Mouse (Mus musculus): ENCODE measurements at regions not wholly inside any gene's neighbourhood (a gene's known extent, or its start where the extent isn't known, plus 50 kb on each side); places are given as distances from the start of the nearest gene placed in this dataset.

GRCm38 (mm10) chr7:70016611-70017010, 349.9 kb downstream of the Nr2f2 start:
- no peak for TF ChIP-seq GATA4 (IDR thresholded peaks at IDR 0.05; ENCODE audit: insufficient replicate concordance, low read length)

- no peak for TF ChIP-seq GATA4 (IDR thresholded peaks at IDR 0.05; ENCODE audit: insufficient replicate concordance, low read length)
Observed at GRCm38 (mm10) chr7:70003200-70003986, 363.1 kb downstream of the Nr2f2 start.

- no peak for TF ChIP-seq GATA4 (IDR thresholded peaks at IDR 0.05; ENCODE audit: insufficient replicate concordance, low read length)
Observed at GRCm38 (mm10) chr7:69998756-69999155, 367.8 kb downstream of the Nr2f2 start.

- no peak for TF ChIP-seq GATA4 (IDR thresholded peaks at IDR 0.05; ENCODE audit: insufficient replicate concordance, low read length)
Observed at GRCm38 (mm10) chr7:69994540-69995303, 371.8 kb downstream of the Nr2f2 start.

- TF ChIP-seq GATA4 (IDR thresholded peaks at IDR 0.05; ENCODE audit: insufficient replicate concordance, low read length): no peak
Observed at GRCm38 (mm10) chr7:69992383-69993327, 373.9 kb downstream of the Nr2f2 start.

GRCm38 (mm10) chr7:69991982-69992381, 374.6 kb downstream of the Nr2f2 start:
- TF ChIP-seq GATA4 (IDR thresholded peaks at IDR 0.05; ENCODE audit: insufficient replicate concordance, low read length): no peak

- TF ChIP-seq GATA4 (IDR thresholded peaks at IDR 0.05; ENCODE audit: insufficient replicate concordance, low read length): no peak
Observed at GRCm38 (mm10) chr7:69988704-69989103, 377.8 kb downstream of the Nr2f2 start.

- TF ChIP-seq GATA4 (IDR thresholded peaks at IDR 0.05; ENCODE audit: insufficient replicate concordance, low read length): no peak
Observed at GRCm38 (mm10) chr7:69981301-69981700, 385.2 kb downstream of the Nr2f2 start.

GRCm38 (mm10) chr7:69976369-69976768, 390.2 kb downstream of the Nr2f2 start:
- TF ChIP-seq GATA4 (IDR thresholded peaks at IDR 0.05; ENCODE audit: insufficient replicate concordance, low read length): no peak

GRCm38 (mm10) chr7:69964002-69964401, 402.5 kb downstream of the Nr2f2 start:
- no peak for TF ChIP-seq GATA4 (IDR thresholded peaks at IDR 0.05; ENCODE audit: insufficient replicate concordance, low read length)

- TF ChIP-seq GATA4 (IDR thresholded peaks at IDR 0.05; ENCODE audit: insufficient replicate concordance, low read length): no peak
Observed at GRCm38 (mm10) chr7:69950221-69950670, 416.3 kb downstream of the Nr2f2 start.

GRCm38 (mm10) chr7:69949647-69950121, 416.9 kb downstream of the Nr2f2 start:
- TF ChIP-seq GATA4 (IDR thresholded peaks at IDR 0.05; ENCODE audit: insufficient replicate concordance, low read length): no peak

- TF ChIP-seq GATA4 (IDR thresholded peaks at IDR 0.05; ENCODE audit: insufficient replicate concordance, low read length): no peak
Observed at GRCm38 (mm10) chr7:69946396-69946795, 420.1 kb downstream of the Nr2f2 start.

GRCm38 (mm10) chr7:69941881-69942280, 424.7 kb downstream of the Nr2f2 start:
- TF ChIP-seq GATA4 (IDR thresholded peaks at IDR 0.05; ENCODE audit: insufficient replicate concordance, low read length): no peak

- TF ChIP-seq GATA4 (IDR thresholded peaks at IDR 0.05; ENCODE audit: insufficient replicate concordance, low read length): no peak
Observed at GRCm38 (mm10) chr7:69925261-69925660, 441.3 kb downstream of the Nr2f2 start.

Measured in liver, adult (tissue).